Mouse (Mus musculus) kidney, adult 8-10 months (tissue): ENCODE results near the gene Dzip1l.
A peak's percentile ranks its signal among the peaks of the same experiment; 100 is the strongest.

ENCODE experiments used
- DNase-seq, 2 experiments: peaks; one replicate each; pipeline ENCODE4 v3.0.0; 2022

The Dzip1l gene

DNA sequence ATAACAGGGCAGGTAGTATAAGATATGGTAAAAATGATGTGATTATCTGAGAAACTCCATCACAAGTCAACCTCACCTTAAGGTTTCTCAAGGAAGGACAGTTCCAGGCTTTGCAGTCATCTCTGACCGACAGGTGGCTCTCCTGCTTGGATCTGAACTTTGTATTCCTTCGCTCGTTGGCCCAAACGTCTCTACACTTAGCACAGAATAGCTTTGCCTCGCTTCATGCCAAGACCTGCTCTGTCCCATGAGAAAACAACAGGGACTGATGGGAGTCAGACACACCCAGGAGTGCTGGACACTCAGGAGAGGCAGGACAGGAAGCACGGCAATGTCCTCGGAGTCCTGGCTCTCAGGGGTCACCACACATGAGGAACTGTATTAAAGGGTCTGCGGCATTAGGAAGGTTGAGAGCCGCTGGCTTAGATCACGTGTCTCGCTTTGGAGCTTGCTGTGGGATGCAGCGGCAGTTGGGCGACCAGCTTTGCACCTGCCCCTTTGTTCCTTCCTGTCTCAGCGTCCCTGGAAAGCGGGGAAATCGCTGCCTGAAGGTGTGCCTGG is 32.4 kb downstream of the Dzip1l start:
- DNase-seq = peak; percentile 33 to 52

GRCm38 (mm10) chr9:99662406-99662805 is 33.1 kb downstream of the Dzip1l start:
- peak; percentile 60 to 78 for DNase-seq

GRCm38 (mm10) chr9:99662887-99663286 is 33.6 kb downstream of the Dzip1l start:
- no peak for DNase-seq

DNA sequence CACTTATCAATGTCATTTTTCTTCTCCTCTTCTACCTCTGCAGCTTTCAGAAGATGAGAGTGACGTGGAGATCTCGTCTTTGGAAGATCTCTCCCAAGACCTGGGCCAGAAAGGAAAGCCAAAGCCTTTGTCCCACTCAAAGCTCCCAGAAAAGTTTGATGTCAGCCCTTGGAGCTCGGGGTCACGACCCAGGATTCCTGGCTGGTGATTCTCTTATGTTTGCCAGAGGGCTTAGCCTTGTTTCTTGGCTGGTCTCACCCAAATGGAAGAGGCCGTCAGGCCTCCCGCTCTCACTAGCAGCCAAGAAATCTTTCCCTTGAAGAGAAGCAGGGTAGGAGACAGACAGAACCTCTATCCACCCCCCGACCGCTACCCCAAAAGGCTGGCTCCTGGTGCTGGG is 38.3 kb downstream of the Dzip1l start:
- DNase-seq = peak in 1 of 2 experiments; percentile 23

DNA sequence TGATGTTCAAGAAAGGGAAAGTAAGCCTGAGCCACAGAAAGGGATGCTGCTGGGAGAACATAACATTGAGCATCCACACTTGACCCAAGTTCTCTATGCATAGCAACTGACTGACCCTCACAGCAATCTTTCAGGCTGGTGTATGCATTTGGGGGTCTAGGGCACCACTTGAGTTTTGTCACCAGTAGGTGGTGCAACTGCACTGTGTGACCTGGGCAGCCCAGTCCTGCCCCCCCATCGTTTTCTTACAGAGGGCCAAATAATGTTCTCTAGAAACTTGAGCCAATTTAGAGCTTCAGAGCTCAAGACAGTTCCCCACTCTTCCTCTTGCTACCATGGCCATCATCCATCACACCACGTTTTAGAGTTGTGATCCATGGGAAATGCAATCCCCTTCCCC is 42.3 kb downstream of the Dzip1l start:
- DNase-seq = no peak

DNA sequence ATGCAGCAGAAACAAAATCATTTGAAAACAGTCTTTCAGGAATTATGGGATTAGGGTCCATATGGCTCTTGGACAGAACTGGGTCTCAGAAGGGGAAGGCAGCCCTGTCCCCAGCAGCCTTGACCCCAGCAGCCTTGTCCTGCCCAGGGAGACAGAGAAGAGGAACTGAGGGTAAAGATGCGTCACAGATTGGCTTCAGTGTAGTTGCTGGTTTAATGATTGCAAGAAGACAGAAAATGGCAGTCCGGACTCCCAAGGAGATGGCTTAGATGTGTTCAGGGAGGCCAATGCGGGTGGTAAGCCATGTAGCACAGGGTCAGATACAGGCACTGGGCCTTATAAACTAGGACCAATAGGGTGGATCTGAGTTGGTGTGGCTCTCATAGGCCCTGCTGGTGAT is 46.4 kb downstream of the Dzip1l start:
- DNase-seq = no peak

- no peak for DNase-seq
Measured at GRCm38 (mm10) chr9:99681980-99682570, 52.8 kb downstream of the Dzip1l start.

- DNase-seq = no peak
Measured at GRCm38 (mm10) chr9:99685061-99685521, 55.8 kb downstream of the Dzip1l start.

- no peak for DNase-seq
Measured at GRCm38 (mm10) chr9:99685536-99686231, 56.4 kb downstream of the Dzip1l start.

GRCm38 (mm10) chr9:99689796-99690195 is 60.5 kb downstream of the Dzip1l start:
- peak in 1 of 2 experiments; percentile 17 for DNase-seq

- peak; percentile 43 to 63 for DNase-seq
Measured at GRCm38 (mm10) chr9:99690386-99690785, 61.1 kb downstream of the Dzip1l start.

DNA sequence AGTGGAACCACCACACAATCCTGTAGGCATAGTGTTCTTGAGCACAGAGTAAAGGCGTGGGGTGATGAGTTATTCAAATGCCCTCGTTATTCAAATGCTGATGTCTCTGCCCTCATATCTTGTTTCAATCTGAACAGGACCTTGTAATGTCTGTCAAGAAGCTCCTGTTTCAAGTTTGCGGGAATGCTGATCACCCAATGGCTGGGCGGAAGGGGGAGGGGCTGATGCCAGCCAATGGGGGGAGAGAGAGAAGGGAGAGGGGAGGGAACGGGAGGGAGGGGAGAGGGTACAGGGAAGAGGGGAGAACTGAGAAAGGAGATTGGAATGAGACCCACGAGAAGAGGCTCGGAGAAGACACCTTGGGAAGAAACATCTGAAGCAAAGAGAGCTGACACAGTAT is 65.7 kb downstream of the Dzip1l start:
- no peak for DNase-seq

- no peak for DNase-seq
Measured at GRCm38 (mm10) chr9:99699752-99700389, 70.6 kb downstream of the Dzip1l start.

- no peak for DNase-seq
Measured at GRCm38 (mm10) chr9:99701187-99701586, 71.9 kb downstream of the Dzip1l start.

DNA sequence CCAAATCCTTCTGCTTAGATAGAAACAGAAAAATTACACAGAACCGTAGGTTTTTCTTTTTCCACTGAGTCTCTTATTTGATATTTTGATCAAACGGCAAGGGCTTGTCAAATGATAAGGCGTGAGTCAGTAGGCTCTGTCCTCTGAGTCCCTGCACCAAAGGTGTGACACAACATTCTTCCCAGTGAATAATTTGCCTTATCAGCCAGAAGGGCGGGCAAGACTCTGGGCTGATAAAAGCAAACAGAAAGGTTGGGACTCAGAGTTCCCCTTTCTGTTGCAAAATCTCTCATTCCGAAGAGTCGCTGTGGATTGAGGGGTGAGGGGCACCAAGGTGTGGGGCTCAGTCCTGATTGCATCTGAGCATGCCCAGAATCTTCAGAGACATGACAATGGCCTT is 72.9 kb downstream of the Dzip1l start:
- DNase-seq = no peak

DNA sequence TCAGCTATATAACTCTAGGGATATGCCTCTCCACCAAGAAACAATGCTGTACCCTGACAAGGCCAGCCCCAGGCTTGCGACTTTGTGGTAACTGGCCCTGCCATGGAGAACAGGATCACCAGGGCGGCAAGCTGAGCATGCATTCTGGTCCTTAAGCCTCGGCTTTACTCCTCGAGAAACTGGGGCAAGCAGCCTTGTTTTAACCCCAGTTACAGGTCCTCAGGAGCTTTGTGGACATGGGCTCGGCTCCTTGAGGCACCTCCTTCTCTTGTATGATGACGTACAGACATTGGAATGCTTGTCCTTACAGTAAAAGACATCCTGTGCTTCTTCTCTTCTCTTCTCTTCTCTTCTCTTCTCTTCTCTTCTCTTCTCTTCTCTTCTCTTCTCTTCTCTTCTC is 74.4 kb downstream of the Dzip1l start:
- no peak for DNase-seq

GRCm38 (mm10) chr9:99706264-99706663 is 77.0 kb downstream of the Dzip1l start:
- DNase-seq = no peak

GRCm38 (mm10) chr9:99707425-99708126 is 78.3 kb downstream of the Dzip1l start:
- peak; percentile 57 to 59 for DNase-seq

GRCm38 (mm10) chr9:99709588-99710248 is 80.4 kb downstream of the Dzip1l start:
- DNase-seq = no peak

- no peak for DNase-seq
Measured at GRCm38 (mm10) chr9:99710297-99710696, 81.0 kb downstream of the Dzip1l start.

DNA sequence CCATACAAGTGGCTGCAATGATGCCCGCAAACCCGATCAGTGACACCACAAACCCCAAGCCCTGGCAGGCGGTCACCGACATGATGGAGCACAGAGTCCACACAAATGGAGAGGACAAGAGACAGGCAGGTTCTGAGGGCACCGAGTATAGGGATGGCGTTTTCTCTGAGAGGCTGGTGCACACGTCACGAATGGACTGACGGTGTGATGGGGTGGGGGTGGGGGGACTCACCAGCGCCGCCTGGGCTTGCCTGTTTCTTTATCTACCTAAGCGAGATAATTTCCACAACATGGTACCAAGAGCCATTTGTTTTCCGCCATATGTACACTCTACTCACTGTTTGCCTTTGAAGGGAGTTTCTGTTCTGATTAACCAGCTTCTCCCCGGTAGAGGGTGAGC is 87.8 kb downstream of the Dzip1l start, which contains the start of gene Cldn18:
TSS of gene Cldn18 (minus strand) at position 134 of the 400 bp plus-strand sequence.
- DNase-seq = no peak
